Mouse (Mus musculus) limb, embryonic 11.5 days (tissue): ENCODE measurements at regions not wholly inside any gene's neighbourhood (a gene's known extent, or its start where the extent isn't known, plus 50 kb on each side); places are given as distances from the start of the nearest gene placed in this dataset.

Experiments used
- ATAC-seq: fragments of 200-750 bp; cut with Nextera tagmentation; 2 replicates; pipeline ENCODE4 v1.8.0; 2017; ENCODE audit warnings: low read depth; ENCODE audit not compliant: insufficient number of reproducible peaks, low FRiP score, low TSS enrichment
- DNase-seq: peaks from one replicate; pipeline ENCODE4 v3.0.0-alpha.2; 2015; ENCODE audit warnings: low spot score
- H3K27ac ChIP-seq: fragments of 300-500 bp; sonication (generic); replicated peaks from 2 replicates; pipeline ENCODE4 v1.5.1; 2014; ENCODE audit warnings: low read depth, mild to moderate bottlenecking, low read length
- H3K27me3 ChIP-seq: fragments of 300-500 bp; sonication (generic); 2 replicates; pipeline ENCODE4 v1.6.1; 2014; ENCODE audit warnings: mild to moderate bottlenecking, low read length, mixed read lengths; ENCODE audit not compliant: control insufficient read depth, insufficient read depth
- H3K36me3 ChIP-seq: fragments of 300-500 bp; sonication (generic); 2 replicates; pipeline ENCODE4 v1.6.1; 2014; ENCODE audit warnings: mild to moderate bottlenecking, low read length, moderate library complexity, mixed read lengths; ENCODE audit not compliant: control insufficient read depth, insufficient read depth
- H3K4me1 ChIP-seq: fragments of 300-500 bp; sonication (generic); 2 replicates; pipeline ENCODE4 v1.6.1; 2014; ENCODE audit warnings: low read length, mixed read lengths; ENCODE audit not compliant: control insufficient read depth, insufficient read depth
- H3K4me2 ChIP-seq: fragments of 300-500 bp; sonication (generic); 2 replicates; pipeline ENCODE4 v1.6.1; 2014; ENCODE audit warnings: low read depth, mild to moderate bottlenecking, moderate library complexity; ENCODE audit not compliant: severe bottlenecking
- H3K4me3 ChIP-seq: fragments of 300-500 bp; sonication (generic); 2 replicates; pipeline ENCODE4 v1.5.1; 2014; ENCODE audit warnings: low read depth, low read length
- H3K9ac ChIP-seq: fragments of 300-500 bp; sonication (generic); 2 replicates; pipeline ENCODE4 v1.6.1; 2014; ENCODE audit warnings: mild to moderate bottlenecking, low read length
- H3K9me3 ChIP-seq: fragments of 300-500 bp; sonication (generic); 2 replicates; pipeline ENCODE4 v1.6.1; 2016; ENCODE audit warnings: low read length; ENCODE audit not compliant: control insufficient read depth
- WGBS: fragments of 180-500 bp; shearing (Covaris S2); extraction: QIAGEN DNeasy Blood & Tissue Kit; methylation state at CpG from one replicate; pipeline ENCODE4 v1.1.7; 2014; 5-methylcytosine and 5-hydroxymethylcytosine counted together

- no peak overlapping the region for H3K9ac ChIP-seq
- ATAC-seq (no peak), DNase-seq (no peak)
- H3K4me1 ChIP-seq, result no peaks in the 10 kb centered on the region
- no peak overlapping the region for H3K27ac ChIP-seq
- H3K36me3 ChIP-seq, result no peaks in the 10 kb centered on the region
- no peaks in the 10 kb centered on the region for H3K9me3 ChIP-seq
- no peak overlapping the region for H3K4me3 ChIP-seq
- no peak overlapping the region for H3K4me2 ChIP-seq
- H3K27me3 ChIP-seq, result no peaks in the 10 kb centered on the region
These were observed 98.7 kb downstream of the 4930505A04Rik start for GRCm38 (mm10) chr11:30372924-30373323.

- Histone ChIP-seq H3K36me3 (no peaks in the 10 kb centered on the region), H3K4me1 (no peaks in the 10 kb centered on the region), H3K27me3 (no peaks in the 10 kb centered on the region), H3K4me2 (no peak overlapping the region), H3K9me3 (no peaks in the 10 kb centered on the region), H3K9ac (no peak overlapping the region), H3K27ac (no peak overlapping the region), H3K4me3 (no peak overlapping the region)
- DNase-seq (no peak), ATAC-seq (no peak)
- 91% methylated on average over 1 of the region's 1 CpGs for whole genome bisulfite sequencing
These were observed 99.7 kb downstream of the 4930505A04Rik start for GRCm38 (mm10) chr11:30371963-30372362.

GRCm38 (mm10) chr11:30369601-30370240, 101.7 kb upstream of the Sptbn1 start:
- Histone ChIP-seq H3K4me3 (no peak overlapping the region), H3K9me3 (no peaks in the 10 kb centered on the region), H3K4me1 (no peaks in the 10 kb centered on the region), H3K27ac (no peak overlapping the region), H3K36me3 (no peaks in the 10 kb centered on the region), H3K4me2 (no peak overlapping the region), H3K27me3 (no peaks in the 10 kb centered on the region), H3K9ac (no peak overlapping the region)
- 93% methylated on average over 2 of the region's 2 CpGs for WGBS
- ATAC-seq (no peak), DNase-seq (no peak)

- Histone ChIP-seq H3K27ac (no peak overlapping the region), H3K4me2 (no peak overlapping the region), H3K4me1 (no peaks in the 10 kb centered on the region), H3K4me3 (no peak overlapping the region), H3K36me3 (no peaks in the 10 kb centered on the region), H3K9me3 (no peaks in the 10 kb centered on the region), H3K9ac (no peak overlapping the region), H3K27me3 (no peaks in the 10 kb centered on the region)
- ATAC-seq (no peak), DNase-seq (peak; percentile 26)
- 64% methylated on average over 5 of the region's 5 CpGs for WGBS
These were observed 99.6 kb upstream of the Sptbn1 start for GRCm38 (mm10) chr11:30367373-30368225.

- Histone ChIP-seq H3K4me1 (no peaks in the 10 kb centered on the region), H3K9me3 (no peaks in the 10 kb centered on the region), H3K4me3 (no peak overlapping the region), H3K27me3 (no peaks in the 10 kb centered on the region), H3K4me2 (no peak overlapping the region), H3K27ac (no peak overlapping the region), H3K9ac (no peak overlapping the region), H3K36me3 (no peaks in the 10 kb centered on the region)
- no peak for DNase-seq
- 55% methylated on average over 2 of the region's 2 CpGs for WGBS
- no peak for ATAC-seq
These were observed 98.5 kb upstream of the Sptbn1 start for GRCm38 (mm10) chr11:30366491-30366890.

- WGBS, result 66% methylated on average over 3 of the region's 3 CpGs
- no peak overlapping the region for H3K27ac ChIP-seq
- ATAC-seq, result no peak
These were observed 97.0 kb upstream of the Sptbn1 start for GRCm38 (mm10) chr11:30364993-30365392.

GRCm38 (mm10) chr11:30364591-30364990, 96.6 kb upstream of the Sptbn1 start:
- ATAC-seq (no peak), DNase-seq (no peak)
- WGBS, result 73% methylated on average over 2 of the region's 2 CpGs
- H3K27ac ChIP-seq, result no peak overlapping the region
- H3K9me3 ChIP-seq, result no peaks in the 10 kb centered on the region
- H3K4me3 ChIP-seq, result no peak overlapping the region
- no peaks in the 10 kb centered on the region for H3K4me1 ChIP-seq
- H3K9ac ChIP-seq, result no peak overlapping the region
- H3K27me3 ChIP-seq, result no peaks in the 10 kb centered on the region
- no peaks in the 10 kb centered on the region for H3K36me3 ChIP-seq
- H3K4me2 ChIP-seq, result no peak overlapping the region

More at GRCm38 (mm10) chr11:30364993-30365392, 97.0 kb upstream of the Sptbn1 start:
- Histone ChIP-seq H3K4me2 (no peak overlapping the region), H3K4me1 (no peaks in the 10 kb centered on the region), H3K9me3 (no peaks in the 10 kb centered on the region), H3K4me3 (no peak overlapping the region), H3K9ac (no peak overlapping the region), H3K36me3 (no peaks in the 10 kb centered on the region), H3K27me3 (no peaks in the 10 kb centered on the region)
- no peak for DNase-seq

GRCm38 (mm10) chr11:30358196-30358595, 90.2 kb upstream of the Sptbn1 start:
- no peak overlapping the region for H3K9ac ChIP-seq
- H3K36me3 ChIP-seq, result no peaks in the 10 kb centered on the region
- no peak overlapping the region for H3K4me3 ChIP-seq
- no peaks in the 10 kb centered on the region for H3K9me3 ChIP-seq
- no peak overlapping the region for H3K4me2 ChIP-seq
- H3K27me3 ChIP-seq, result no peaks in the 10 kb centered on the region
- no peaks in the 10 kb centered on the region for H3K4me1 ChIP-seq
- ATAC-seq (no peak), DNase-seq (no peak)
- no peak overlapping the region for H3K27ac ChIP-seq
- WGBS, result 80% methylated on average over 3 of the region's 3 CpGs
